Mouse (Mus musculus) MEL (cell line): ENCODE measurements at regions not wholly inside any gene's neighbourhood (a gene's known extent, or its start where the extent isn't known, plus 50 kb on each side); places are given as distances from the start of the nearest gene placed in this dataset.
A peak's percentile ranks its signal among the peaks of the same experiment; 100 is the strongest.

Experiments
- DNase-seq: peaks from one replicate; pipeline ENCODE4 v3.0.0; 2011; ENCODE audit warnings: low read depth, low spot score
- H3K27ac ChIP-seq: 2 replicates; pipeline ENCODE4 v1.5.1; 2012; ENCODE audit warnings: low read depth, mild to moderate bottlenecking, control low read depth, low read length, moderate library complexity; ENCODE audit not compliant: control insufficient read depth
- H3K27me3 ChIP-seq, 2 experiments: fragments of 150-350 bp in 1 of 2; sonication (generic) in 1 of 2; 2 replicates each; pipeline ENCODE4 v1.6.1; 2012; ENCODE audit warnings: low read length in 2 of 2, mild to moderate bottlenecking in 2 of 2, improper control_type of control experiment in 1 of 2, moderate library complexity in 1 of 2; ENCODE audit not compliant: insufficient read depth in 2 of 2, control insufficient read depth in 1 of 2
- H3K36me3 ChIP-seq, 2 experiments: 2 replicates each; pipeline ENCODE4 v1.6.1; 2012 to 2014; ENCODE audit warnings: low read length in 2 of 2, improper control_type of control experiment in 1 of 2, inconsistent platforms in 1 of 2, mild to moderate bottlenecking in 1 of 2; ENCODE audit not compliant: insufficient read depth in 2 of 2, control insufficient read depth in 1 of 2
- H3K4me1 ChIP-seq, 2 experiments: fragments of 150-350 bp in 1 of 2; sonication (generic) in 1 of 2; 2 replicates each; pipeline ENCODE4 v1.6.1; 2012; ENCODE audit warnings: low read length in 2 of 2, improper control_type of control experiment in 1 of 2, mild to moderate bottlenecking in 1 of 2; ENCODE audit not compliant: insufficient read depth in 2 of 2, control insufficient read depth in 1 of 2
- H3K4me3 ChIP-seq, 2 experiments: fragments of 150-350 bp in 1 of 2; sonication (generic) in 1 of 2; 2 replicates each; pipeline ENCODE4 v1.5.1; 2012; ENCODE audit warnings: low read depth in 2 of 2, low read length in 2 of 2, mild to moderate bottlenecking in 2 of 2, moderate library complexity in 2 of 2, control low read depth in 1 of 2, improper control_type of control experiment in 1 of 2; ENCODE audit not compliant: control insufficient read depth in 1 of 2, insufficient read depth in 1 of 2
- H3K79me2 ChIP-seq: 2 replicates; pipeline ENCODE4 v1.6.1; 2012; ENCODE audit warnings: mild to moderate bottlenecking, low read length, moderate library complexity; ENCODE audit not compliant: control insufficient read depth, poor library complexity, insufficient read depth
- H3K9ac ChIP-seq: 2 replicates; pipeline ENCODE4 v1.6.1; 2012; ENCODE audit warnings: low read depth, mild to moderate bottlenecking, control low read depth, low read length, moderate library complexity; ENCODE audit not compliant: control insufficient read depth, poor library complexity, severe bottlenecking
- H3K9me3 ChIP-seq: fragments of 150-350 bp; sonication (generic); replicated peaks from 2 replicates; pipeline ENCODE4 v1.6.1; 2012; ENCODE audit warnings: mild to moderate bottlenecking, low read length, improper control_type of control experiment, moderate library complexity; ENCODE audit not compliant: insufficient read depth
- ELF1 ChIP-seq: IDR thresholded peaks from 2 replicates; pipeline ENCODE4 v1.6.1; 2014; ENCODE audit warnings: low read depth, mild to moderate bottlenecking, inconsistent platforms, low read length, improper control_type of control experiment, moderate library complexity
- GABPA ChIP-seq: IDR thresholded peaks from 2 replicates; pipeline ENCODE4 v1.6.1; 2012; ENCODE audit warnings: low read depth, mild to moderate bottlenecking, inconsistent platforms, low read length, improper control_type of control experiment, moderate library complexity
- HCFC1 ChIP-seq: IDR thresholded peaks from 2 replicates; pipeline ENCODE4 v1.6.1; 2012; ENCODE audit warnings: low read depth, mild to moderate bottlenecking, inconsistent platforms, low read length, improper control_type of control experiment, moderate library complexity
- JUND ChIP-seq: IDR thresholded peaks from 2 replicates; pipeline ENCODE4 v1.6.1; 2011; ENCODE audit warnings: low read depth, mild to moderate bottlenecking, improper control_type of control experiment, low read length
- MAX ChIP-seq: IDR thresholded peaks from 2 replicates; pipeline ENCODE4 v1.6.1; 2011; ENCODE audit warnings: low read length, improper control_type of control experiment
- NELFE ChIP-seq: IDR thresholded peaks from 2 replicates; pipeline ENCODE4 v1.6.1; 2011; ENCODE audit warnings: low read depth, low read length, improper control_type of control experiment
- NRF1 ChIP-seq: IDR thresholded peaks from 2 replicates; pipeline ENCODE4 v1.6.1; 2014; ENCODE audit warnings: low read depth, mild to moderate bottlenecking, inconsistent platforms, low read length, improper control_type of control experiment, moderate library complexity; ENCODE audit not compliant: poor library complexity, insufficient read depth, severe bottlenecking
- POLR2AphosphoS2 ChIP-seq: IDR thresholded peaks from 2 replicates; pipeline ENCODE4 v1.6.1; 2011; ENCODE audit warnings: low read length, improper control_type of control experiment
- POLR2AphosphoS5 ChIP-seq: IDR thresholded peaks from 2 replicates; pipeline ENCODE4 v1.6.1; 2012; ENCODE audit warnings: low read depth, borderline replicate concordance, mild to moderate bottlenecking, inconsistent platforms, low read length, moderate library complexity, mixed read lengths
- RAD21 ChIP-seq: IDR thresholded peaks from 2 replicates; pipeline ENCODE4 v1.6.1; 2011; ENCODE audit warnings: mild to moderate bottlenecking, low read depth, low read length, improper control_type of control experiment
- RCOR1 ChIP-seq: IDR thresholded peaks from 2 replicates; pipeline ENCODE4 v1.6.1; 2012; ENCODE audit warnings: low read depth, mild to moderate bottlenecking, inconsistent platforms, low read length, improper control_type of control experiment
- TBP ChIP-seq: IDR thresholded peaks from 2 replicates; pipeline ENCODE4 v1.8.0; 2011; ENCODE audit warnings: low read depth, low read length, improper control_type of control experiment
- UBTF ChIP-seq: IDR thresholded peaks from 2 replicates; pipeline ENCODE4 v1.6.1; 2012; ENCODE audit warnings: low read depth, mild to moderate bottlenecking, inconsistent platforms, low read length, improper control_type of control experiment, moderate library complexity, borderline replicate concordance; ENCODE audit not compliant: insufficient read depth
- USF1 ChIP-seq: IDR thresholded peaks from 2 replicates; pipeline ENCODE4 v1.6.1; 2014; ENCODE audit warnings: low read depth, mild to moderate bottlenecking, inconsistent platforms, low read length, improper control_type of control experiment, moderate library complexity
- USF2 ChIP-seq, 2 experiments: IDR thresholded peaks; 2 replicates each; pipeline ENCODE4 v1.6.1; 2011 to 2012; ENCODE audit warnings: improper control_type of control experiment in 2 of 2, low read length in 2 of 2, borderline replicate concordance in 1 of 2, inconsistent platforms in 1 of 2, low read depth in 1 of 2, mild to moderate bottlenecking in 1 of 2; ENCODE audit not compliant: insufficient read depth in 1 of 2
- ZC3H11A ChIP-seq: IDR thresholded peaks from 2 replicates; pipeline ENCODE4 v1.6.1; 2012; ENCODE audit warnings: low read depth, mild to moderate bottlenecking, inconsistent platforms, low read length, improper control_type of control experiment
- ZNF384 ChIP-seq: IDR thresholded peaks from 2 replicates; pipeline ENCODE4 v1.6.1; 2012; ENCODE audit warnings: low read depth, mild to moderate bottlenecking, inconsistent platforms, low read length, improper control_type of control experiment

DNA sequence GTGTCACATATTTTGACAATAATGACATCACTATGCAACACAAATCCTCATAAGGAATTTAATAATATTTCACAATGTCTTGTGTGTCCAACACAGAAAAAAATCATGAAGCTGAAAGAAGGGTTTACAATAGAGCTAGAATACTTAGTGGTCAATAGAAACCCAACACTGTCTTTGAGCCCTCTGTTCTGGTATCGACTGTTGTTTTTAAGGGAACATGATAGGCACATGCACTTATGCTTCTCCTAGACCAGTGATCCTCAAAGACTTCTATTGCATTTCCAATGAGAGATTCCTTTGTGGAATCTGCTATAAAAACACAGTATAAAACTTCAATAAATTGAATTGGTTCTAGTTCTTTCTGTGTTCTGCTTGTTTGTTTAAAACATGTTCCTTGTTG lies 463.4 kb downstream of the Cetn3 start:
- TF ChIP-seq POLR2AphosphoS2 (no peak), USF2 (IDR thresholded peaks at IDR 0.05; ENCODE audit: borderline replicate concordance in 1 of 2, insufficient read depth in 1 of 2, low read depth in 1 of 2, low read length in 2 of 2) (no peak), TBP (no peak), NRF1 (no peak), ZNF384 (no peak), UBTF (no peak), POLR2AphosphoS5 (no peak), ELF1 (no peak)
- H3K27me3 ChIP-seq = no peaks in the 10 kb centered on the region

DNA sequence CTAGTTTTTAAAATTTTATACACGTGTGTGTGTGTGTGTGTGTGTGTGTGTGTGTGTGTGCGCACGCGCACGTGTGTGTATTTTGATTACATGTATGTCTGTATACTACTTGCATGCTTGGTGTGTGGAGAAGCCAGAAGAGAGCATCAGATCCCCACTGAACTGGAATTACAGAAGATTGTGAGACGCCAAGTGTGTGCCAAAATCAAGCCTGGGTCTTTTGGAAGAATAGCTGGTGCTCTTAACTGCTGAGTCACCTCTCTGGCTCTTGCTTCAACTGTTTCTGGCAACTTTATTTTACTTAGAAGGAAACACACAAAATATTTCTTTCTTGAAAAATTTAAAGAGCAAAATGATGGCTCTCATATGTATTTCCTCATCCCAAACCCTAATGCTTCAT lies 467.5 kb downstream of the Cetn3 start:
- no peak overlapping the region for H3K27ac ChIP-seq
- H3K4me1 ChIP-seq = no peaks in the 10 kb centered on the region
- H3K36me3 ChIP-seq = no peaks in the 10 kb centered on the region
- H3K27me3 ChIP-seq = no peaks in the 10 kb centered on the region
- no peaks in the 10 kb centered on the region for H3K79me2 ChIP-seq
- H3K4me3 ChIP-seq = no peak overlapping the region
- no peak overlapping the region for H3K9ac ChIP-seq
- DNase-seq = peak; percentile 7
- TF ChIP-seq GABPA = no peak
- no peak for TF ChIP-seq RAD21
- no peak for TF ChIP-seq MAX
- TF ChIP-seq USF1 = no peak
- no peak for TF ChIP-seq HCFC1
- TF ChIP-seq RCOR1 = no peak
- no peak for TF ChIP-seq ZC3H11A
- no peak for TF ChIP-seq JUND
- no peak for TF ChIP-seq NELFE
- TF ChIP-seq USF2 (IDR thresholded peaks at IDR 0.05; ENCODE audit: borderline replicate concordance in 1 of 2, insufficient read depth in 1 of 2, low read depth in 1 of 2, low read length in 2 of 2) = no peak
- no peak for TF ChIP-seq ELF1
- H3K9me3 ChIP-seq = no peaks in the 10 kb centered on the region

More for the DNA sequence above, 463.4 kb downstream of the Cetn3 start:
- H3K4me3 ChIP-seq = no peak overlapping the region
- DNase-seq = no peak
- no peaks in the 10 kb centered on the region for H3K79me2 ChIP-seq
- H3K4me1 ChIP-seq = no peaks in the 10 kb centered on the region
- no peaks in the 10 kb centered on the region for H3K36me3 ChIP-seq
- no peak overlapping the region for H3K9ac ChIP-seq
- H3K9me3 ChIP-seq = no peaks in the 10 kb centered on the region
- no peak overlapping the region for H3K27ac ChIP-seq
